Mouse (Mus musculus): ENCODE measurements around the gene Dctn5.
A peak's percentile ranks its signal among the peaks of the same experiment; 100 is the strongest.

Gene Dctn5

GRCm38 (mm10) chr7:122163766-122164165 lies 30.9 kb downstream of the Dctn5 start:
- no peak for DNase-seq

- no peak for DNase-seq
These were observed 34.4 kb downstream of the Dctn5 start for GRCm38 (mm10) chr7:122167203-122167602.

GRCm38 (mm10) chr7:122170705-122171104 lies 37.9 kb downstream of the Dctn5 start:
- DNase-seq: no peak

- no peak for DNase-seq
These were observed 38.8 kb downstream of the Dctn5 start for GRCm38 (mm10) chr7:122171613-122172012.

GRCm38 (mm10) chr7:122180720-122181119 lies 47.9 kb downstream of the Dctn5 start:
- no peak for DNase-seq

GRCm38 (mm10) chr7:122184569-122184968 lies 51.7 kb downstream of the Dctn5 start:
- no peak for DNase-seq

GRCm38 (mm10) chr7:122186043-122186442 lies 53.2 kb downstream of the Dctn5 start, which contains the start of gene Ern2:
Ern2 (minus strand) TSS chr7:122186207.
- no peak for DNase-seq

- DNase-seq: no peak
These were observed 56.6 kb downstream of the Dctn5 start for GRCm38 (mm10) chr7:122189484-122189883.

GRCm38 (mm10) chr7:122191097-122191496 lies 58.3 kb downstream of the Dctn5 start:
- no peak for DNase-seq

GRCm38 (mm10) chr7:122193919-122194318 lies 61.1 kb downstream of the Dctn5 start:
- no peak for DNase-seq

GRCm38 (mm10) chr7:122196771-122197170 lies 63.9 kb downstream of the Dctn5 start:
- DNase-seq: no peak

- DNase-seq: peak in 1 of 2 experiments; percentile 43
These were observed 64.5 kb downstream of the Dctn5 start for GRCm38 (mm10) chr7:122197306-122197705.
